Mouse (Mus musculus) layer of hippocampus, adult 8-10 months (tissue): ENCODE measurements at regions not wholly inside any gene's neighbourhood (a gene's known extent, or its start where the extent isn't known, plus 50 kb on each side); places are given as distances from the start of the nearest gene placed in this dataset.

Experiments
- DNase-seq, 2 experiments: peaks; one replicate each; pipeline ENCODE4 v3.0.0; 2022; ENCODE audit warnings: low spot score in 2 of 2

DNA sequence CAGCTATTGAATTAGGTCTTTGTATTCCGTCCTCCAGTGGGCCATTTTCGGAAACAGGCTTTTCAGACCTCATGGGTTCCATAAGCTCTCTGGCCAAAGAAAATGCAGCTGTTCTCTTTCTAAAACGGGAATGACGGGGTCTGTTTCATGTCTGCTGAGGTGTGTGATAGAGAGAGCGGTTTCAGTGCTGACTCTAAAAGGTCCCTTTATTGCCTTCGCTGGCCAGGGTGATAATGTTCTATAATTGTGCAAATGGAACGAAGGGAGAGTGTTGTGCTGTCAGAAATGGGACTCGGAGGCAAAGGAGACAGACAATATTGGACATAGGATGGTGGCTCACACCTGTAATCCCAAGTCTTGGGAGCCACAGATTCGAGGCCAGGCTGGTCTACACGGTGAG is 53.5 kb upstream of the Osbpl8 start:
- DNase-seq = no peak

DNA sequence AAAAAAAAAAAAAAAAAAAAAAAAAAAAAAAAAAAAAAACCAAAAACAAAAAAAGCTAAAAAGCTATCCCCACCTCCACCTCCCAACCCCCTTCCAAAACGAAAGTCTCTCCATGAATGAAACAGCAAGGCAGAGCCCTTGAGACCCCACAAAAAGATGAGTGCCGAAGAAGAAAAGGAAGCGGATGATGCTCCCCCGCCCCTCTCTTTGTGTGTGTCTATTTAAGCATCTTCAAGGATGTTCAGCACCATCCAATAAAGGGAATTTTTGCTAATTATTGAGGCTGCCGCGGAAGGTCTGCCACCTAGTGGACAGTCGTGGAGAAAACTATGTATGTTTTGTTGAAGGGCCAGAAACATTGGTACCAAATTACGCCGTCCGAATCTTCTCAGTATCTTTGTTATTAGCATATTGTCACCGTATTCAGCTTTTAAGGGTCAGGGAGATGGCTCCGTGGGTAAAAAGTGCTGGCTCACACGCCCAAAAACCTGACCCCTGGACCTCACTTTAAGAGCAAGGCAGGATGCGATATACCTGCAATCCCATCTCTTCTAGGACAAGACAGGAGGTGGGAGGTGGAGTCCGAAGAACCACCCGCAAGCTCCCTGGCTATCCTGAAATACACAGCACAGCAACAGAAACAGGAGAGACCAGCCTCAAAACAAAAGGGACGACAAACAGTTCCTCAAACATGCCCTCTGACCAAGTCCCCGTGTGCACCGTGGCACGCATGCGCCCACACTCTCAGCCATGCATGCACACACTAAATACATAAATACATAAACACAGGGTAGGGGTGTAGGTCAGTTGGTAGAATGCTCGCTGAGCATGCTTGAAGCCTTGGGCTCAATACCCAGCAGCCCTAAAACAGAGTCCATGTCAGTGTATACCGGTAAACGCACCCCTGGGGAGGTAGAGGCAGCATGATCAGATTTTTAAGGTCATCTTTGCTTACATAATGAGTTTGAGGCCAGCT is 55.6 kb upstream of the Osbpl8 start:
- DNase-seq = peak; percentile 36 to 68

DNA sequence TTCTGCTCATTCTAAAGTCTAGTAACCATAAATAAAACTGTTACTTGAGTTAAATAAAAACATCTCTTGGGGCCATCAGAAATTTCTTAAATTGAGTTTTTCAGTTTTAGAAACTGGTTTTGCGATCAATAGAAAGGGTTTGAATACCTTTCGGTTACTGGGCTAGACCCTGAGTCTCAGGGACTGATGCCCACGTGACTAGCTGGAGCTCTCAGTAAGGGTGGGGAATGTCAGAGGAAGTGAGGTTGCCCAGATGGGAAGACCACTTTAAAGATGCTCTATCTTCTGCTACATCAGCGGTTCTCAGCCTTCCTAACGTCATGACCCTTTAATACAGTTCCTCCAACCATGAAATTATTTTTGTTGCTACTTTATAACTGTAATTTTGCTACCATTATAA is 56.7 kb upstream of the Osbpl8 start:
- no peak for DNase-seq

DNA sequence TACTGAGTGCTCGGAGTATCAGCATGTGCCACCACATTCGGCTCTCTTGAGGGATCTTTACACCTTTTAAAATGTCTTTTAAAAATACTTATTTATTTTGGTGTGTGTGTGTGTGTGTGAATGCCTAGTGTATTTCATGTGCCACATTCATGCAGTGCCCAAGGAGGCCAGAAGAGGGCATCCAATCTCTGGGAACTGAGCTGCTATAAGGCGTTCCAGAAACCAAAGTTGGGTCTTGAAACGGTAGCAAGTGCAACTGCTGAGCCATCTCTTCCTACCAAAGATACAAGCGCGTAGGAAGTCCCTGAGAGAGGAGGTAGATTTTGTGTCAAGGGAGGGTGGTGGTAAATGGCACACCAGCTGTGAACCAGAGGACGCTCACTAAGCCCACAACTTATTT is 57.2 kb upstream of the Osbpl8 start:
- DNase-seq = peak in 1 of 2 experiments; percentile 39

DNA sequence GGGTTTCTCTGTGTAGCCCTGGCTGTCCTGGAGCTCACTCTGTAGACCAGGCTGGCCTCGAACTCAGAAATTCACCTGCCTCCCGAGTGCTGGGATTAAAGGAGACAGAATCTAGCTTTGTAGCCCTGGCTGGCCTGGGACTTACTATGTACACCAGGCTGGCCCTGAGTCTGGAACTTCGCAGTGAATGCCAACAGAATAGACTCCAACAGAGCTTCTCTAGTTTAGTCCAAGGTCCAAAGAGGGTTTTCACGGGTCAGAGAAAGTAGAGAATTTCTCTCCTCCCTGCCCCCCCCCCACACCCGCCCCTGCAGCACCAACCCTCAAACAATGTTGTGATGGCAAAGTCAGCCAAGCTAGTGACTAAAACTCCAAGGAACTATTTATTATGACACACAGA is 58.1 kb upstream of the Osbpl8 start:
- no peak for DNase-seq

DNA sequence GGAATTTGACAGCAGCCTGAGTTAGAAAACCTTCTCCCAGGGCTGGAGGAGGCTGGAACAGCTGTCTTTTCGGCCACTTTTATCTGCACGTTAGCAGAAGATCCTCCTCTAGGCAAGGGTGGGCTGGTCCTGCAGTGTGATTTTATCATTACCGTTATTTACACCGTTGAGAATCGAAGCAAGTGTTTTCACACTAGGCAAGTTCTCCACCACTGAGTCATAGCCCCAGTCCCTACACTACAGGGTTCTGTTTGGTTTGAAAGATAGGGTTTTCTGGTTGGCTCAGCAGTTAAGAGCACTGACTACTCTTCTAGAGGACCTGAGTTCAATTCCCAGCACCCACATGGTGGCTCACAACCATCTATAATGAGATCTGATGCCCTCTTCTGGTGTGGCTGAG is 58.9 kb upstream of the Osbpl8 start:
- no peak for DNase-seq

DNA sequence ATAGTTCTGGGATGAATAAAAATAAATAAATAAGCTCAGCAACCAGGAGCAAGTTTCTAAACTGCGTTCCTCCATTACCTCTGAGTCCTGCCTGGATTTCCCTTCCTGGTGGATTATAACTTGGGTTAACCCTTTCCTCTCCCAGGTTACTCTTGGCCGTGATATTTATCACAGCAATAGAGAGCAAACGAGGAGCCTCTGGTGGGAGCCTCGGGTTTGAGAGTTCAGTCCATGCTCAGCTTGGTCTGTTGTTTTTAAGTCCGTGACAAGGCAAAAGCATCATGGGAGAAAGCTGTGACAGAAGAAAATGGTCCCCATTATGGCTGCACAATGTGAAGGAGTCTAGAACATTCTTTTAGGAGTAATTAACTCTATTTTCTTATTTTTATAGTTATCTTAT is 61.0 kb upstream of the Osbpl8 start:
- DNase-seq = no peak

DNA sequence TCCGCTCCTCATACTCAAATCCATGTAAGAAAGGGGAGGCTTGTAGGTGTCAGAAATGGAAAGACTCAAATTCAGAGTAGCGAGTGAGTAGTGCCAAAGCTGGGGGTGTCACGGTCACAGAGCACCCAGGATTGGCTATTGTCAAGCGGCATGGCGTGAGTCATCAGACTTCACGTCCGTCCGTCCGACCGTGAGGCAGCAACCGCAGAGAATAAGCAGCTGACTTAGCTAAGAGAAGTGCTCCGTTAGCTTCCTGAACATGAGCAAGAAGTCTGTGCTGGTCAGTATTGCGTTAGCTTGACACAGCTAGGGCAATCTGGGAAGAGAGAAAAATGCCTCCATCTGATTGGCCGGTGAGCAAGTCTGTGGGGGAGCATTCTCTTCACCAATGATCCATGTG is 61.5 kb upstream of the Osbpl8 start:
- no peak for DNase-seq

DNA sequence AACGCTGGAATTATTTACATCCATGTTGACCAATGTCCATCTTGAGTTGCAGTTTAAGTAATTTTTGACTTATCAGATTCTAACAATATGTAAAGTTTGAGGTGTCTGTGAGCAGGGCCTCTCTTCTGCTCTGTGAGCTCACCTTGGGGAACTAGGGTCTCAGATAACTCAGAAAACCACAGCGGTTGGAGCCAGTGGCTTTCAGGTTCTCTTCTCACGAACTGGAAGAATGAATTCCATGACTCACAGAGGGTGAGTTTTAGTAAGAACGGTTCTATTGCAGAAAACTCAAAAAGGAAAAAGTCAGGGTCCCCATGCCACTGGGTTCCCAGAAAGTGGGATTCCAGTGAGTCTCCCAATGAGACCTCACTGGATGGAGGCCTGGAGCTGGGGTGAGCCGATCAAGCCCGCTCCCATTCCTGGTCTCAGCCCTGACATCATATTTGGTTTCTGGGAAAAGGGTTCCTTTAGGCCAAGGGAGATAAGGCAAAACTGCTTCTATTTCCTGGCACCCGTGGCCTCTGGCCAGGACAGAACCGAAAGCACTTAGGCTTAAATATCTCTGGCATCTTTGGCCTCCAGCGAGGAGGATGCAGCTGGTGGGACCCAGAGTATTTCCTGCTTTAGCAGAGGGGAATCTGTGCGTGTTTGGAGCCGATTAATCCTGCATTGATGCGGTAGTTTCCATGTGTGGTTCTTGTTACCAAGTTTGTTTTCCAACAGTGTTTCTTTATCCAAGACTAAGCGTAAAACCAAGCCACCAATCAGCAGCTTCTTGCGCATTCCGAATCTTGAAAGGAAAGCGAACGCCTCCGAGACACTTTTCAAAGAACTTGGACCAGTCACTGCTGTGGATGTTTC is 62.4 kb upstream of the Osbpl8 start:
- no peak for DNase-seq

DNA sequence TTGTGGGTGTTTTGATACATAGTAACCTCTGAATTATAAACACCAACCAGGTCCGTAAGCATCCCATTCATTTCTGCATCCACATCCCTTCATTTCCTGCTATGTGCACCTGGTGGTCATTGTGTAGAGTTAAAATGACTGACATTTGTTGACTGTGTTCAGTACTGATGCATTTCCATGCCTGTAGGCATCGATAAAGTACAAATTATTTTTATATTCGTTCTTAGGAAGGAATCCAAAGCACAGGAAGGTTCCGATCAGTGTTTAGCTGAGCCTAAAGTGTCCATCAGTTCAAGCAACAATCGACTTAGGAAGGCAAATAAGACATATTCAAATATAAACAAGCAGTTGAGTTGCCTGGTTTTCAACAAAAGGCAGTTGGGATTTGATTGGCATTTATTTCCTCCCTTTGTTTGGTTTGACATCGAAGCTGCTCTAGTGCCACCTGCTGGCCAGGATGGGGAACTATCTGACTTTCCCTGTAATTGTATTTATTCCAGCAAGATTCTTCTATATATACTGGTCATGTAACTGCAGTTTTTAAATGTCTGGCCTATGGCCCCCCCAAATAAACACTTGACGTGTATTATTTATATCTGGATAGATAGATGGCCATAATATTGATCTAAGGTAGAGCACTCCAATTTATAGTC is 64.6 kb upstream of the Osbpl8 start:
- DNase-seq = peak; percentile 55 to 77

DNA sequence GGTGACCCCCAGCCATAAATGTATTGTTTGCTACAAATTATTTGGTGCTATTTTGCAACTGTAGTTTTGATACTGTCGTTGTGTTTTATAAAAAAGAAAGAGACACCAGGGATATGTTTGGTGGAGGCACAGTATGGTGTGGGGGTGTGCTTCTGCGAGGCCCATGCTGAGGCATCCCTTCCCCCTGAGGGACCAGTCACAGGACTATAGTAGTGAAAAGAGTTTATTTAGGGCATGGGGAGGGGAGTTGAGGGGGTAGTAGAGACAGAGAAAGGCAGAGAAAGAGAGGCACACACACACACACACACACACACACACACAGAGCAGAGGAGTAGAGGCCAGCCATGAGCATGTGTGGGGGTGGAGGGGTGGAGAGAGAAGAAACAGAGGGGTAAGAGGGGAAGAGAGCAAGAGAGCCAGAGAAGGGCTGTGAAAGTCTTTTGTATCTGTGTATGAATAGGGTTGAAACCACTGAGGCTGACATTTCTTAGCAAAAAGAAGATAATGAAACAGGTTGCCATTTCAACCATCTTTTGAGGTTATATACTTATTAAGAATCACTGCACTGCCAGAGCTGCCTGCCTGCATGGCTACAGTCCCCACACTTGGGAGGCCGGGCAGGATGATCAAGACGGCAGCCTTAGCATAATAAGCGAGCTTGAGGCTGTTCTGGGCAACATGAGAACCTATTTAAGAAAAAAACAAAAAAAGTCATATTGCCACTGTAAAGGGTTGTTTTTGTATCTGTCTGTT is 65.3 kb upstream of the Osbpl8 start:
- no peak for DNase-seq

DNA sequence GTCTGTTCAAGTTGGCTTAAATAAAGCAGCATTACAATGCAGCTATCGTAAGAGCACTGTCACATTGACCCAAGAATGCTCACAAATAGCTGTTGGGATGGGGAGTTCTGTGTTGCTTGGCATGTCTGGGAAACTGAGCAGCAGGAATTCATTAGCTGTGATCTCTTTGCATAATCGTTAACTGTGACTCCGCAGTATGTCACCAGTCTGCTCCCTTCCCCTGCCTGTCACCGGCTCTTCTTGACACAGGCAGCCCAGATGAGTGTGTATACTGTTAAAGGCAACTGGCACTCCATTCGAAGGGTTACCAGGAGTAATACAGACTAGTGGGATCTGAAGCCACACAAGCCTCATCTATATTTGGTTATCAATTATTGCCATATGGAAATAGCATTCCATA is 67.3 kb upstream of the Osbpl8 start:
- DNase-seq = no peak

DNA sequence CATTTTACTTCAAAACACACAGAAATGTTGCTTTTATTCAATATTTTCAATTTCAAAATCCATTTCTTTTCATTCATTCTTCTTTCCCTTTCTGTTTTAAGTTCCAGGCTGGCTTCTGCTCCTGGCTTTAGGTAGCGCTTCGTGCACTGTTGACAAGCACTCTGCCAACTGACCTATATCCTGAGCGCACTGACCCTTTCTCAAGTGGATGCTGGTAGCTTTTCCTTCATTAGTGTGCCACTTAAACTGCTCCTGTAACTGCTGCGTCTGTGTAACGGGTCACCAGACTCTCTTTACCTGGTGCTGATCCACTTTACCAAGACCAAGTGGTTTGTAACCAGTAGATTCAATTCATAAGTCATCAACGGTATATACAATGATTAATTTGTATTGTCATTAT is 67.7 kb upstream of the Osbpl8 start:
- no peak for DNase-seq

DNA sequence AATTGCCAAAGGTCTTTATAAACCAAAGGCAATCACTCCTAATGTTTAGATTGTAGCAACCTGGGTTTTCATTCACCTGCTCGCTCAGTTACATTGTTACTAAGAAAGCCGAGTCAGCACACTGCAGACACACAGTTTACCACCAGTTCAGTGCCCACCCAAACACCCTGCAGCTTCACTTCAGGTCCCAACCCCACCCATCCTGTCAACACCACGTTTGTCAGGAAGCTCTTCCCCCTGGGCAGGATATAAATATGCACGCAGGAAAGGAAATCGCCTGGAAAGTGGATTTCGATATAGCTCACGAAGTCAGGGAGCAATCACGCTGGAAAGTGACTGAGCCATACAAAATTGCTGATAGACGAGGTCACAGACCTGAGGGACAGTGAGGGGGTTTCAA is 70.1 kb upstream of the Osbpl8 start:
- no peak for DNase-seq

DNA sequence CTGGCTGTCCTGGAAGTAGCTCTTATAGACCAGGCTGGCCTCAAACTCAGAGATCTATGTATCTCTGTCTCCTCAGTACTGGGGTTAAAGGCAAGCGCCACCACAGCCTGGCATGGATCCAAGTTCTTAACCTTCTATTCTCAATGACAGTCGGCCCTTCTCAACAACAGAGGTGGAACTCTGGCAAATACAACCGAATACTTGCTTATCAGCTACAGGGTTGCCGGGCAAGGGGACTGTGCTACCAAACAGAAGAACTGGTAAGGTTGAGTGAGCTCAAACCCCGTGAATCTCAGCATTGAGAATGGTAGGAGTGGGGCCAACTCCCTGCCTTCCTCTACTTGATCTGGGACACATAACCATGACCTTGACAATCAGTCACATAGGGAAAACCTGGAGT is 75.2 kb upstream of the Osbpl8 start:
- no peak for DNase-seq

DNA sequence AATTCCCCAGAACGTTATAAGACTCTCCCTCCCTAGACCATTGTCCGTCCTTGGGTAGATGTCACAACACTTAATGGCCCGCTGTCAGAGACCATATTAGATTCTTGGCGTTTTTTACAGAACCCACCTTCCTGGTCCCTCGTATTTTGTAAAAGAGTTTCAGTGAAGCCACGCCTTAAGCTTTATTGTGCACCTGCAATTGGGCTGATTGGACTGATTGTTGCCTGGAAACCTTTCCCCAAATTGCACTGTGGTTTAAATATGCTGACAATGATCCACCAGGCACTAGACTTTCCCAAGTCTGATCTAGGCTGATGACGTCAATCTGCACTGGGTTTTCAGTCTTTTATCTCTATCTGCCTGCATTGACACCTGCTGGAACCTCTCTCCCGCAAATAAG is 75.6 kb upstream of the Zdhhc17 start:
- no peak for DNase-seq

DNA sequence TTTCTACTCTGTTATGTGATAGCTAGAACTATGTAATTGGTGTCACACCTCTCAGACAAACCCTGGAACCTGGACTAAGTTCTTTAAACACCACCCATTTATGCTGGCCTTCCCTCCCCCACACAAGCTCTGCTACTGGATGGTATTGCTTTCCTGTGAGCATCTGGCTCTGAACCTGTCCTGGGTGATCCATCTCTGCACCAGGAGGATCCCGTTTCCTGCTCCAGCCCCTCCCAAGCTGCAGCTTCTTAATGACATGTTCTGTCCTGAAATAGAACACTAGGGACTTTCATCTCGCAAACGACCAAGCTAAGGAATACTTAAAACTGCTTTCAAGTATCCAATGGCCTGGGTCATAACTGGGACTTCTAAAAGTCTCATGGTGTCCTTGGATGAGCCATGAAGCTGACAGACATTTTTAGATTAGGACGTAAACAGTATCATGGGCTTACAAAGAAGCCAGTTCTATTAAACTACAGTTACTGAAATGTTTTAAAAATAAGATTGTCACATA is 74.4 kb upstream of the Zdhhc17 start:
- no peak for DNase-seq

DNA sequence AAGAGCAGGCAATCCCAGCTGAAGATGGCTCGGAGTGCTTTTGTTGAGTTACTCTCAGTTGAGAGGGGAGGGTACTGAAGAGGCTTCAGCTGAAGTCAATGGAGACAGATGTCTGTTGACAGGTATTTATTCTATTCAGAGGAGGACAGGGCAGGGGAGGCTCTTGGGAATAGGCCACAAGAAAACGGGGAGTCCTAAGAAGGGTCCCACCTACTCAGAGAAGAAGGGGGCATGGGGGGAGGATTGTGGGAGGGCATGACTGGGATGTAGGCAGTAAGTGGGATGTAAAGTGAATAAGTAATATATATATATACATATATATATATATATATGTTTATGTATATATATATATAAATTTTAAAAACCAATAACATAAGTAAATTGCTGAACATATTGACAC is 73.9 kb upstream of the Zdhhc17 start:
- no peak for DNase-seq

DNA sequence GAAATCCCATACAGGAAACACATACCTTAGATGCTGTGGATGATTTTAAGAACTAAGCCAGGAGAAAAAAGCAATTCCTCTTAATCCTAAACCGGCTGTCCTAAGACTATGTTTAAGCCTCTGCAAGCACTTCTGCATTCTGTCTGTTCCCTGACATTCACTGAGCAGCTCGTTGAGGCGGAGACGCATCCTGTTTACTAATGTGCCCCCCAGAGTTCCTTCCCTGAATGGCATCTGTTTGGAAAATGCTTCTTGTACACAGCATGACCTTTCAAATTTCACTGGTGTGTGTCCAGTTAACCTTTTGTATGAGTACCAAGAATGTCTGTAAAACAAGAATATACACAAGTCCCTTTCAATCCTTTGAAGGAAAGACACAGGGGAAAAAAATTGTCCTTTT is 73.4 kb upstream of the Zdhhc17 start:
- DNase-seq = no peak

DNA sequence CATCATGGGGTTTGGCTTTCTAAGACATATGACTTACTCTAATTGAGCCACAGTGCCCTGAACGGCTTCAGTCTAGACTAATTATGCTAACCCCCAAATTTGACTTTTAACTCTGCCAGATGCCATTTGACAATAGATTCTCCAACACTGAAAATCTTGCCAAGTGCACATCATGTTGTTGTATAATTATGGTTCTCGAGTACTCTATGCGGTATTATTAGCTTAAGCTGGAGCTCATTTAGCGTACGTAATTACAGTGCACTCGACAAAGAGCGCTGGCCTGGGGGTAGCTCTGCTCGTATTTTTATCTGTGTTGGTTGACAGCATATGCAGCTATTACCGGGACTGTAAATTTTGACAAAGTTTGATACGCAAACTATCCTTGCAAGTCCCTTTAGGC is 70.4 kb upstream of the Zdhhc17 start:
- no peak for DNase-seq

DNA sequence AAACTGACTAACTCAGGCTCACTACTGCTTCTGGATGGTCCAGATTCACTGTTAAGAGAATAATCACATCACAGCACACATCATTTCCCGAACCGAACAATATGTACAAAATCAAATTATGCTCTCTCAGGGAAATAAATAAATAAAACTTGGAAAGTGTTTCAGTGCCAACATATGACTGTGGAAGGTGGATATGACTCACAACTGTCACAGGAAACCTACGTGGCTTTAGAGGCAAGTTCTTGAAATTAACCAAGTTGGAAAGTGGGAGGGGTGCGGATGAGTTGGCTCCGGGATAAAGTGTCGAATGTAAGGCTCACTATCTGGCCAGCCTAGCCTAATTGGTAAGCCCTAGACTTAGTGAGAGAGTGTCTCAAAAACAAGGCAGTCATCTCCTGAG is 69.1 kb upstream of the Zdhhc17 start:
- DNase-seq = no peak
